Mouse (Mus musculus) stomach, postnatal 0 days (tissue): ENCODE results near the gene Pcbp1. TPM values are rescaled to one million over a fixed set of nuclear protein-coding genes. Genes with fewer than 3 reads are reported as not detected.

ENCODE experiments used
- ATAC-seq: fragments of 200-750 bp; cut with Nextera tagmentation; 2 replicates; pipeline ENCODE4 v1.8.0; 2017; ENCODE audit not compliant: low FRiP score, low TSS enrichment
- DNase-seq: peaks from one replicate; pipeline ENCODE4 v3.0.0-alpha.2; 2016; ENCODE audit warnings: low spot score
- H3K27ac ChIP-seq: fragments of 300-500 bp; sonication (generic); replicated peaks from 2 replicates; pipeline ENCODE4 v1.5.1; 2014; ENCODE audit warnings: mild to moderate bottlenecking, control low read depth
- H3K27me3 ChIP-seq: fragments of 300-500 bp; sonication (generic); 2 replicates; pipeline ENCODE4 v1.6.1; 2014; ENCODE audit warnings: low read length; ENCODE audit not compliant: control insufficient read depth, insufficient read depth
- H3K36me3 ChIP-seq: fragments of 300-500 bp; sonication (generic); 2 replicates; pipeline ENCODE4 v1.6.1; 2014; ENCODE audit warnings: low read length, mixed read lengths; ENCODE audit not compliant: control insufficient read depth, insufficient read depth
- H3K4me1 ChIP-seq: fragments of 300-500 bp; sonication (generic); replicated peaks from 2 replicates; pipeline ENCODE4 v1.6.1; 2014; ENCODE audit warnings: antibody characterized with exemption; ENCODE audit not compliant: control insufficient read depth, insufficient read depth
- H3K4me2 ChIP-seq: fragments of 300-500 bp; sonication (generic); replicated peaks from 2 replicates; pipeline ENCODE4 v1.6.1; 2014; ENCODE audit warnings: low read depth, mild to moderate bottlenecking, control low read depth, moderate library complexity
- H3K4me3 ChIP-seq: fragments of 300-500 bp; sonication (generic); 2 replicates; pipeline ENCODE4 v1.5.1; 2014; ENCODE audit warnings: low read depth, low read length, control low read depth
- H3K9ac ChIP-seq: fragments of 300-500 bp; sonication (generic); 2 replicates; pipeline ENCODE4 v1.6.1; 2014; ENCODE audit warnings: mild to moderate bottlenecking, low read length, control low read depth, mixed read lengths
- H3K9me3 ChIP-seq: fragments of 300-500 bp; sonication (generic); 2 replicates; pipeline ENCODE4 v1.6.1; 2016; ENCODE audit warnings: low read length; ENCODE audit not compliant: control insufficient read depth
- CTCF ChIP-seq: IDR thresholded peaks from 2 replicates; pipeline ENCODE4 v1.5.1; 2016; ENCODE audit warnings: antibody characterized with exemption, low read depth, mild to moderate bottlenecking, moderate library complexity
- EP300 ChIP-seq: optimal IDR thresholded peaks from 2 replicates; pipeline ENCODE3; 2016; ENCODE audit warnings: antibody characterized with exemption
- WGBS: fragments of 180-500 bp; shearing (Covaris S2); extraction: QIAGEN DNeasy Blood & Tissue Kit; methylation state at CpG from one replicate; pipeline ENCODE4 v1.1.7; 2014; 5-methylcytosine and 5-hydroxymethylcytosine counted together
- polyA plus RNA-seq: library from polyadenylated mRNA; unstranded; fragments of >200 nt; fragmentation: Nextera tagmentation; extraction: Ambion mirVana; gene quantifications from 2 replicates; pipeline ENCODE4 v1.2.1, GENCODE M21; 2015

Pcbp1 gene
- polyA plus RNA-seq, 1 experiment from 2014 or later, result 337 TPM

DNA sequence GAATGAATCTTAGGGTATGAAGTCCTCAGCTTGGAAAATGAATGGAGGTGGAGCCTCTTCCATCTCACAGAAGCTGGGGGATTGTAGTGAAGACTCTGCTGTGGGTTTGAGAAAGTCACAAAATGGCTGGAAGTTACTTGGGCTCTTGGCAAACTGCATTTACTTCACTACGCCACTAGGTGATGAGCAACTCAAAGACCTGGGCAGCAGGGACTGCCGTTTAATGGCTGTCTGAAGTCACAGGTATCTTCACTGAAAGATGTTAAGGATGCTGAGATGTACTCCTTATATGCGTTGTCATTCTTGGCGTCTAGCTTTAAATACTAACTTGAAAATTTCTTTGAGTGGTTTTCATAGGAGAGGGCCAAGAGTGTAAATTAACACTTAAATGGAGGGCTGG is 19.1 kb upstream of the Pcbp1 start:
- WGBS, result 52% methylated on average over 4 of the region's 4 CpGs
- Histone ChIP-seq H3K4me1 (no peaks in the 10 kb centered on the region), H3K9me3 (no peaks in the 10 kb centered on the region), H3K36me3 (0 out of 2 replicates have a peak, but pooled peaks cover 5% of the 10 kb centered on the region), H3K4me3 (no peak overlapping the region), H3K27ac (no peak overlapping the region), H3K4me2 (no peak overlapping the region), H3K27me3 (no peaks in the 10 kb centered on the region), H3K9ac (no peak overlapping the region)
- ATAC-seq, result peak; percentile 56; the same call in 1 of the 2 replicates
- TF ChIP-seq CTCF (peak; percentile 96), EP300 (no peak)
- peak; percentile 36 for DNase-seq

DNA sequence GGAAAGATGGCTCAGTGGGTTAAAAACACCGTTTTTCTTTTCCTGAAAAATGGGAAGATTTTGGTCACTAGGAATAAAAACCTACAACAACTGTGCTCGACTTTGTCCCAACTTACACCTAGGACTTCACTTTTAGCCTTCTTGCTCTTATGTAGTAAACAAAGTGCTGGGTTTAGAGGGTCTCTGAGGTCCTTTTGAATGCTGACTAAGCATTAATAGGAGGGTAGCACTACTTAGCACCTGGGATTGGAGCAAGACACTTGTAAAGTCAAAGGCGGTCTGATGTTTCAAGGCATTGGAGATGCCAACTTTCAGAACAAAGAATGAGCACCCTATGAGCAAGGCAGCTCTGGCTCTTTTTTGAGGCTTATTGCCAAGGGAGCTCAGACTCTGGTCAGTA is 17.7 kb upstream of the Pcbp1 start:
- ATAC-seq (no peak), DNase-seq (no peak)
- Histone ChIP-seq H3K9me3 (no peaks in the 10 kb centered on the region), H3K27ac (no peak overlapping the region), H3K36me3 (0 out of 2 replicates have a peak, but pooled peaks cover 1% of the 10 kb centered on the region), H3K9ac (no peak overlapping the region), H3K4me1 (no peaks in the 10 kb centered on the region), H3K27me3 (no peaks in the 10 kb centered on the region), H3K4me3 (no peak overlapping the region), H3K4me2 (no peak overlapping the region)
- TF ChIP-seq EP300, result no peak
- no peak for TF ChIP-seq CTCF
- WGBS, result 89% methylated on average over 3 of the region's 3 CpGs

DNA sequence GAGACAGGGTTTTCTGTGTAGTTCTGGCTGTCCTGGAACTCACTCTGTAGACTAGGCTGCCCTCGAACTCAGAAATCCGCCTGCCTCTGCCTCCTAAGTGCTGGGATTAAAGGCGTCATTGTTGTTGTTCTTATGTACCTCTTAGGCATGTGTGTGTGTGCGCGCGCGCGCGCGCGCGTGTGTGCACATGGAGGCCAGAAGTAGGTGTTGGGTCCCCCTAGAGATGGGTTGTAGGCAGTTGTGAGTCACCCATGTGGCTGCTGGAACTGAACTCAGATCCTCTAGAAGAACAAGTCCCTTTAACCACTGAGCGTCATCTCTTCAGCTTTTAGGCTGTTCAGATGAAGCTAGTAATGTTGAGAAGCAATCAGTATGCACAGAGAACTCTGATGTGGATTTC is 16.9 kb upstream of the Pcbp1 start:
- H3K4me1 ChIP-seq, result no peaks in the 10 kb centered on the region
- H3K9me3 ChIP-seq, result no peaks in the 10 kb centered on the region
- no peak overlapping the region for H3K27ac ChIP-seq
- no peak for ATAC-seq
- TF ChIP-seq CTCF (no peak), EP300 (no peak)
- no peak overlapping the region for H3K9ac ChIP-seq
- no peak for DNase-seq
- no peaks in the 10 kb centered on the region for H3K36me3 ChIP-seq
- H3K4me2 ChIP-seq, result no peak overlapping the region
- no peaks in the 10 kb centered on the region for H3K27me3 ChIP-seq
- 96% methylated on average over 13 of the region's 13 CpGs for WGBS
- no peak overlapping the region for H3K4me3 ChIP-seq

DNA sequence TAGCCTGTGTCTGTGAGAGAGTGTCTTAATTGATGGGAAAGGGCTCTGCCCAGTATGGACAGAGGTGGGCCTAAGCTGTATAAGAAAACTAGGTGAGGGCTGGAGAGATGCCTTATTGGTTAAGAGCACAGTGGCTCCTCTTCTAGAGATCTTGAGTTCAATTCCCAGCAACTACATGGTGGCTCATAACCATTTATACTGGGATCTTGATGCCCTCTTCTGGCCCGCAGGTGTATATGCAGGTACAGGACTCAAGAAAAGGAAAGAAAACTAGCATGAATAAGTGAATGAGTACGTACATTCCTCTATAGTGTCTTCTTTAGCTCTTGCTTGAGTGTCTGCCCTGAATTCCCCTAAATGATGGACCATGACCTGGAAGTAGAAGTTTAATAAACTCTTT is 15.5 kb upstream of the Pcbp1 start:
- peak; percentile 63 for TF ChIP-seq CTCF
- TF ChIP-seq EP300, result no peak
- ATAC-seq, result no peak
- 92% methylated on average over 2 of the region's 2 CpGs for WGBS

GRCm38 (mm10) chr6:86528451-86528785 is 2.3 kb upstream of the Pcbp1 start:
- Histone ChIP-seq H3K4me1 (peaks cover 3% of the 10 kb centered on the region; the same call in 1 of the 2 replicates), H3K4me3 (no peak overlapping the region), H3K27ac (no peak overlapping the region), H3K4me2 (no peak overlapping the region), H3K36me3 (peaks cover 12% of the 10 kb centered on the region; the same call in 1 of the 2 replicates), H3K27me3 (no peaks in the 10 kb centered on the region), H3K9me3 (no peaks in the 10 kb centered on the region), H3K9ac (no peak overlapping the region)
- TF ChIP-seq CTCF (no peak), EP300 (no peak)
- no peak for ATAC-seq
- WGBS, result 50% methylated on average over 1 of the region's 1 CpGs
- no peak for DNase-seq

More for the DNA sequence above, 15.5 kb upstream of the Pcbp1 start:
- no peak for DNase-seq
- H3K27me3 ChIP-seq, result no peaks in the 10 kb centered on the region
- H3K4me1 ChIP-seq, result no peaks in the 10 kb centered on the region
- no peak overlapping the region for H3K27ac ChIP-seq
- H3K36me3 ChIP-seq, result no peaks in the 10 kb centered on the region
- H3K9me3 ChIP-seq, result no peaks in the 10 kb centered on the region
- H3K4me2 ChIP-seq, result no peak overlapping the region
- H3K4me3 ChIP-seq, result no peak overlapping the region
- no peak overlapping the region for H3K9ac ChIP-seq

GRCm38 (mm10) chr6:86527766-86528450 is 1.8 kb upstream of the Pcbp1 start:
- Histone ChIP-seq H3K27ac (peak overlapping the region; percentile 100), H3K9me3 (no peaks in the 10 kb centered on the region), H3K4me1 (peaks cover 3% of the 10 kb centered on the region; the same call in 1 of the 2 replicates), H3K4me2 (peak overlapping the region; percentile 62), H3K4me3 (peak overlapping the region; percentile 96; the same call in 1 of the 2 replicates), H3K9ac (no peak overlapping the region; the same call in 1 of the 2 replicates), H3K27me3 (no peaks in the 10 kb centered on the region), H3K36me3 (peaks cover 10% of the 10 kb centered on the region; the same call in 1 of the 2 replicates)
- WGBS, result 46% methylated on average over 2 of the region's 4 CpGs
- DNase-seq (no peak), ATAC-seq (no peak)
- no peak for TF ChIP-seq EP300
- TF ChIP-seq CTCF, result no peak
